Mouse (Mus musculus) liver, embryonic 11.5 days (tissue): ENCODE measurements around the gene Fgfr2. TPM values are rescaled to one million over a fixed set of nuclear protein-coding genes. Genes with fewer than 3 reads are reported as not detected.

Experiments
- ATAC-seq: fragments of 200-750 bp; cut with Nextera tagmentation; replicated peaks from 2 replicates; pipeline ENCODE4 v1.8.0; 2017; ENCODE audit warnings: moderate number of reproducible peaks, mild to moderate bottlenecking, moderate TSS enrichment, moderate library complexity; ENCODE audit not compliant: low FRiP score
- DNase-seq: peaks from one replicate; pipeline ENCODE4 v3.0.0-alpha.2; 2017; ENCODE audit warnings: low spot score
- H3K27ac ChIP-seq: fragments of 300-500 bp; sonication (generic); 2 replicates; pipeline ENCODE4 v1.5.1; 2014; ENCODE audit warnings: mild to moderate bottlenecking, low read depth, low read length, control low read depth
- H3K27me3 ChIP-seq: fragments of 300-500 bp; sonication (generic); replicated peaks from 2 replicates; pipeline ENCODE4 v1.6.1; 2014; ENCODE audit warnings: low read length, mixed read lengths; ENCODE audit not compliant: control insufficient read depth, insufficient read depth
- H3K36me3 ChIP-seq: fragments of 300-500 bp; sonication (generic); 2 replicates; pipeline ENCODE4 v1.6.1; 2014; ENCODE audit warnings: mild to moderate bottlenecking, low read length, moderate library complexity, mixed read lengths; ENCODE audit not compliant: control insufficient read depth, insufficient read depth
- H3K4me1 ChIP-seq: fragments of 300-500 bp; sonication (generic); replicated peaks from 2 replicates; pipeline ENCODE4 v1.6.1; 2014; ENCODE audit warnings: low read length, mixed read lengths; ENCODE audit not compliant: control insufficient read depth, insufficient read depth
- H3K4me2 ChIP-seq: fragments of 300-500 bp; sonication (generic); 2 replicates; pipeline ENCODE4 v1.6.1; 2014; ENCODE audit warnings: mild to moderate bottlenecking, control low read depth, moderate library complexity
- H3K4me3 ChIP-seq: fragments of 300-500 bp; sonication (generic); 2 replicates; pipeline ENCODE4 v1.5.1; 2014; ENCODE audit warnings: low read depth, low read length, control low read depth
- H3K9ac ChIP-seq: fragments of 300-500 bp; sonication (generic); 2 replicates; pipeline ENCODE4 v1.6.1; 2014; ENCODE audit warnings: low read depth, low read length, control low read depth
- H3K9me3 ChIP-seq: fragments of 300-500 bp; sonication (generic); 2 replicates; pipeline ENCODE4 v1.6.1; 2016; ENCODE audit warnings: low read length, inconsistent platforms, mixed read lengths; ENCODE audit not compliant: control insufficient read depth
- WGBS: fragments of 180-500 bp; shearing (Covaris S2); extraction: QIAGEN DNeasy Blood & Tissue Kit; methylation state at CpG from one replicate; pipeline ENCODE4 v1.1.7; 2014; 5-methylcytosine and 5-hydroxymethylcytosine counted together
- polyA plus RNA-seq: library from polyadenylated mRNA; unstranded; fragments of >200 nt; fragmentation: Nextera tagmentation; extraction: Ambion mirVana; gene quantifications from 2 replicates; pipeline ENCODE4 v1.2.1, GENCODE M21; 2014

Gene Fgfr2
- polyA plus RNA-seq, 1 experiment from 2014 or later: 32.6 TPM

GRCm38 (mm10) chr7:131953402-131953801 is 1169.7 kb downstream of the Fgfr2 start:
- Histone ChIP-seq H3K9ac (no peak overlapping the region), H3K4me3 (no peak overlapping the region), H3K27me3 (no peaks in the 10 kb centered on the region), H3K27ac (no peak overlapping the region), H3K4me2 (no peak overlapping the region), H3K9me3 (no peaks in the 10 kb centered on the region), H3K36me3 (no peaks in the 10 kb centered on the region), H3K4me1 (no peaks in the 10 kb centered on the region)
- 73% methylated on average over 3 of the region's 3 CpGs for WGBS
- no peak for DNase-seq
- no peak for ATAC-seq

- DNase-seq (no peak), ATAC-seq (no peak)
- Histone ChIP-seq H3K4me1 (no peaks in the 10 kb centered on the region), H3K9me3 (no peaks in the 10 kb centered on the region), H3K4me2 (no peak overlapping the region), H3K27ac (no peak overlapping the region), H3K27me3 (no peaks in the 10 kb centered on the region), H3K36me3 (no peaks in the 10 kb centered on the region), H3K4me3 (no peak overlapping the region), H3K9ac (no peak overlapping the region)
- 81% methylated on average over 5 of the region's 5 CpGs for WGBS
Measured at GRCm38 (mm10) chr7:131951131-131951530, 1172.0 kb downstream of the Fgfr2 start.

- H3K27me3 ChIP-seq: no peaks in the 10 kb centered on the region
- no peaks in the 10 kb centered on the region for H3K36me3 ChIP-seq
- ATAC-seq (no peak), DNase-seq (no peak)
- 74% methylated on average over 3 of the region's 3 CpGs for WGBS
- H3K9me3 ChIP-seq: no peaks in the 10 kb centered on the region
- H3K4me2 ChIP-seq: no peak overlapping the region
- H3K4me1 ChIP-seq: no peaks in the 10 kb centered on the region
- no peak overlapping the region for H3K4me3 ChIP-seq
- no peak overlapping the region for H3K27ac ChIP-seq
- no peak overlapping the region for H3K9ac ChIP-seq
Measured at GRCm38 (mm10) chr7:131937611-131938010, 1185.5 kb downstream of the Fgfr2 start.

GRCm38 (mm10) chr7:131927288-131928050 is 1195.7 kb downstream of the Fgfr2 start:
- Histone ChIP-seq H3K4me1 (no peaks in the 10 kb centered on the region), H3K9ac (no peak overlapping the region), H3K36me3 (no peaks in the 10 kb centered on the region), H3K27me3 (no peaks in the 10 kb centered on the region), H3K9me3 (no peaks in the 10 kb centered on the region), H3K27ac (no peak overlapping the region), H3K4me2 (no peak overlapping the region), H3K4me3 (no peak overlapping the region)
- WGBS: 62% methylated on average over 9 of the region's 9 CpGs
- DNase-seq (no peak), ATAC-seq (no peak)

- Histone ChIP-seq H3K27me3 (no peaks in the 10 kb centered on the region), H3K4me2 (no peak overlapping the region), H3K4me3 (no peak overlapping the region), H3K27ac (no peak overlapping the region), H3K4me1 (no peaks in the 10 kb centered on the region), H3K9me3 (no peaks in the 10 kb centered on the region), H3K36me3 (no peaks in the 10 kb centered on the region), H3K9ac (no peak overlapping the region)
- WGBS: 42% methylated on average over 7 of the region's 7 CpGs
- ATAC-seq (no peak), DNase-seq (no peak)
Measured at GRCm38 (mm10) chr7:131917384-131917783, 1205.8 kb downstream of the Fgfr2 start.

GRCm38 (mm10) chr7:131909611-131910010 is 1213.5 kb downstream of the Fgfr2 start:
- 71% methylated on average over 4 of the region's 4 CpGs for WGBS
- ATAC-seq: no peak

GRCm38 (mm10) chr7:131906499-131907190 is 1216.5 kb downstream of the Fgfr2 start:
- no peaks in the 10 kb centered on the region for H3K36me3 ChIP-seq
- no peaks in the 10 kb centered on the region for H3K4me1 ChIP-seq
- ATAC-seq (no peak), DNase-seq (no peak)
- H3K4me2 ChIP-seq: no peak overlapping the region
- H3K27me3 ChIP-seq: no peaks in the 10 kb centered on the region
- no peaks in the 10 kb centered on the region for H3K9me3 ChIP-seq
- no peak overlapping the region for H3K27ac ChIP-seq
- 81% methylated on average over 10 of the region's 10 CpGs for WGBS
- no peak overlapping the region for H3K9ac ChIP-seq
- no peak overlapping the region for H3K4me3 ChIP-seq

More at GRCm38 (mm10) chr7:131909611-131910010, 1213.5 kb downstream of the Fgfr2 start:
- no peak overlapping the region for H3K9ac ChIP-seq
- no peak for DNase-seq
- no peaks in the 10 kb centered on the region for H3K27me3 ChIP-seq
- no peak overlapping the region for H3K4me3 ChIP-seq
- no peak overlapping the region for H3K4me2 ChIP-seq
- H3K9me3 ChIP-seq: no peaks in the 10 kb centered on the region
- no peak overlapping the region for H3K27ac ChIP-seq
- no peaks in the 10 kb centered on the region for H3K4me1 ChIP-seq
- H3K36me3 ChIP-seq: no peaks in the 10 kb centered on the region

GRCm38 (mm10) chr7:131899356-131899755 is 1223.8 kb downstream of the Fgfr2 start:
- H3K27me3 ChIP-seq: no peaks in the 10 kb centered on the region
- WGBS: 17% methylated on average over 2 of the region's 2 CpGs
- ATAC-seq: no peak

GRCm38 (mm10) chr7:131897282-131897681 is 1225.9 kb downstream of the Fgfr2 start:
- Histone ChIP-seq H3K4me3 (no peak overlapping the region), H3K4me1 (no peaks in the 10 kb centered on the region), H3K27me3 (no peaks in the 10 kb centered on the region), H3K9ac (no peak overlapping the region), H3K27ac (no peak overlapping the region), H3K4me2 (no peak overlapping the region), H3K36me3 (no peaks in the 10 kb centered on the region), H3K9me3 (no peaks in the 10 kb centered on the region)
- WGBS: 11% methylated on average over 4 of the region's 4 CpGs
- DNase-seq (no peak), ATAC-seq (no peak)

More at GRCm38 (mm10) chr7:131899356-131899755, 1223.8 kb downstream of the Fgfr2 start:
- Histone ChIP-seq H3K4me1 (no peaks in the 10 kb centered on the region), H3K4me3 (no peak overlapping the region), H3K4me2 (no peak overlapping the region), H3K36me3 (no peaks in the 10 kb centered on the region), H3K9ac (no peak overlapping the region), H3K27ac (no peak overlapping the region), H3K9me3 (no peaks in the 10 kb centered on the region)
- no peak for DNase-seq
